Mouse (Mus musculus): ENCODE results near the gene Ptpn7. TPM values are rescaled to one million over a fixed set of nuclear protein-coding genes. Genes with fewer than 3 reads are reported as not detected.

Ptpn7 gene
- total RNA-seq, 2 experiments from 2014 or later, result 1.1 to 1.4 TPM

- DNase-seq (ENCODE audit: low spot score in 2 of 2), result no peak
Measured at GRCm38 (mm10) chr1:135156300-135156699, 23.8 kb downstream of the Ptpn7 start.

DNA sequence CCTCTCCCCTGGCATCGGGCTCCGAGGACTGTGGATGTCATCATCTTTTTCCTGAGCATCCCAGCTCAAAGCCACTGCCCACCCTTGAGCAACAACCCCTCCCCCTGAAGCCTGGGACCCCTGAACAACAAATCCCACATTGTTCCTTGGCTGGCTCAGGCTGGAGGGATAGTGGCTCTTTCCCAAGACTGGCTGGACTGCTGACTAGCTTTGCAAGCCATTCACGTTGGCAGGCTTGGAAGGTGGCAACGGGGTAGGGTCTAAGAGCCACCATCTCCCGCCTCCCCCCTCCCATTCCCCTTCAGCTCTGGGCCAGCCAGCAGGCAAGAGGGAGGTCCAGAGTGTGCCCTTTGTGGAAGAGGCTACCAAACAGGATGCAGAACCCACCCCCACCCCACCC lies 26.1 kb downstream of the Ptpn7 start:
- DNase-seq (ENCODE audit: low spot score in 2 of 2), result no peak

- no peak for DNase-seq (ENCODE audit: low spot score in 2 of 2)
Measured at GRCm38 (mm10) chr1:135159074-135159473, 26.6 kb downstream of the Ptpn7 start.

DNA sequence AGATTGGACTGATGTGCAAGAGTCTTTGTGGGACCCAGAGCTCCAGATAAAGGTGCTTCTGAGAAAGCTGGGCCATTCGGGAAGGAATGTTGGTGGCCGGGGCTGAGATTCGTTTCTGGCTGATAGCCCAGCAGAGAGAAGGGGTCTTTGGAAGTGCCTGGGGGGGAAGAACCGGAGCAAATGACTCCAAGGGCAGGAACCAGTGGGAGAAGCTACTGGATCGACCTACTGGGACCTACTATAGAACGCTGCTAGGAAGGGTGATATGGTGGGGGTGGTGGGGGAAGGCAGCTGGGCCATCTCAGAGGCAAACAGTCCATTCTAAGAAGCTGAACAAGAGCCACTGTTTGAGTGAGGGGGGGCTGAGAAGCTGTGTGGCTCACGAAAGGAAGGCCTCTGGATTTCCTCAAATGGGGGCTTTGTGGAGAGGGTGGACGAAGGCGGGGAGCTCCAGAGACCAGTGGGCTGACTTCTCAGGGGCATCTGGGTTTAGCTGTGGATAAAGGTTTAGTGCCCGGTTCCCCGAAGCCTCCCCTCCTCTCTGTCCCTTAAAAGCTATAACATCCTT lies 27.1 kb downstream of the Ptpn7 start:
- DNase-seq (ENCODE audit: low spot score in 2 of 2), result no peak

- DNase-seq (ENCODE audit: low spot score in 2 of 2), result no peak
Measured at GRCm38 (mm10) chr1:135160411-135161050, 28.0 kb downstream of the Ptpn7 start.

DNA sequence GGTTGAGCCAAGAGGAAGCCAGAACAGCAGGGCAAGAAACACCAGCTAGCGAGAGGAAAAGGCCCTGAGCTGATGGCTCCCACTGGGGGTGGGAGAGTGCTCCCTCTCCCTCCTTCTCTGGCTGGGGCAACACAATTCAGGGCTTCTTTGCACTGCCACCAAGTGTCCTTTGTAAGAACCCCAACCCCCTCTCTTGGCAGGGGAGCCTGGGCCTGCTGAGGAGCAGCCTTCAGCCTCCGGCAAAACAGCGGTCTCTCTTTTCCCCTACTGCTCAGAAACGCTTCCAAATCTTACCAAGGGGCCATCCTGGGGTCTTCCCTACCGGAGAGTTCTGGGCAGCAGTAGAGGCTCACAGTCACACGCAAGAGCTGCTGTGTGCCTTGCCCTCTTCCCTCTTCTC lies 30.2 kb downstream of the Ptpn7 start:
- no peak for DNase-seq (ENCODE audit: low spot score in 2 of 2)

DNA sequence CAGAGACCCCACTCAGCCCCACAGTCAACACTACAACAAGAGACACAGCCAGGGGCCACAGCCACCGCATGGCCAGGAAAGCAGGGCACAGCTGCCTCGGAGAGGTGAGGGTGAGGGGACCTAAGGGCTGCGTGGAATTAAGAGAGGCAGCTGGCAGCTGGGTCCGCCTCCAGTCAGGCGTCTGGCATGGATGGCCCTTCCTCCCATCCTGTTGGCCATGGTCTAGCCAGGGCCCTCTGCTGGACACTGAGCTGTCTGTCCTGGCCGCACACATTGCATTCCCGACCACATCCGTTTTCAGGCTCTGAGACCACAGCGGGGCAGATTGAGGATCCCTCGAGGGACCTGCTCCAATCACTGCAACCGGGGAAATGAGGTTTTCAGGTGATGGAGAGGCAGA lies 34.9 kb downstream of the Ptpn7 start, which contains the start of gene Gpr37l1:
Gene Gpr37l1, minus strand, starts transcription at position 247 of the 400 bp plus-strand sequence.
- DNase-seq (ENCODE audit: low spot score in 2 of 2), result no peak

DNA sequence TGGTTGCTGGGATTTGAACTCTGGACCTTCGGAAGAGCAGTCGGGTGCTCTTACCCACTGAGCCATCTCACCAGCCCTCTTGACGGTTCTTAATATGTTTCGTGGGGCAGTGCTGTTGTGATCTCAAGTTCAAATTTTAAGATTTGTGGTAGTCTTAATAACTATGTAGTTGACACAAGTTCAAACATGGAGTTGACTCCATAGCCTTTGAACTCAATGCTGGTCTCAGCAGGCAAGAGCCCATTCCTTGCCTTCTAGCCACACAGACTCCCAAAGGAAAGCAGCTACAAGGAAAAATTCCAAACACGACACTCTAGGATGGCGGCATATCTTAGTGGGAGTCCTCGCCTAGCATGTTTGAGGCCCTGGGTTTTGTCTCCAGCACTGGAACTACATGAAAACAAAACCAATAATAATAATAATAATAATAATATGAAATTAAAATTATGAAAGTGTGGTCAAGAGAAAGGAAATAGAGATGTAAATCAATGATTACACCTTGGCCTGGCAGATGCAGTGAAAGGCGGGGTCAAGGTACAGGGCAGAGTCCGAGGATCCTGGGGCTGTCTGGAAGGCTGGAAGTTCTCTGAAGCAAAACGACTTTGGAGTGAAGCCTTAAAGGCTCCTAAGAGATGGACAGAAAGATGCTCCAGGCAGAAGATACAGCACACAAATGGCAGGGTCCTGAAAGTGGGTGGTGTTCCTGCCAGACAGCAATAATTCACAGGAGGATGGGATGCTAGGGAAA lies 36.1 kb downstream of the Ptpn7 start:
- no peak for DNase-seq (ENCODE audit: low spot score in 2 of 2)

GRCm38 (mm10) chr1:135169556-135170224 lies 37.2 kb downstream of the Ptpn7 start:
- DNase-seq (ENCODE audit: low spot score in 2 of 2), result no peak

- no peak for DNase-seq (ENCODE audit: low spot score in 2 of 2)
Measured at GRCm38 (mm10) chr1:135170299-135170698, 37.8 kb downstream of the Ptpn7 start.

GRCm38 (mm10) chr1:135171202-135171601 lies 38.7 kb downstream of the Ptpn7 start:
- DNase-seq (ENCODE audit: low spot score in 2 of 2), result no peak

DNA sequence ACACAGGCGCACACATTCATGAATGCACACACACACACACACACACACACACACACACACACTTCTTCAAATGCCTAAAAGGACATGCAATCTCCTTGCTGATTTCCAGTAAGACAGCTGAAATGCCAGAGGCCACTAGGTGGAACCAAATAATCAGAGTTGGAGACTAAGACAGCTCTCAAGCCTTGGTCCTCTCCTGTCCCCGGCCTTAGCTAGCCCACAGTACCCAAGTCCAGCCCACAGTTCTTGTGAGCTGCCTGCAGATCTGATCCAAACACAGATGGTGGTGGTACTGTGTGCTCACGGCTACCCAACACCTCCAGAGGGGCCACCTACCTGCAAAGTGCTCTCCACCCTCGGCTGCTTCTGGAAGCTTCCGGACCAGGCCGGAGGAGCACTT lies 39.5 kb downstream of the Ptpn7 start:
- DNase-seq (ENCODE audit: low spot score in 2 of 2), result peak in 1 of 2 experiments; percentile 56

DNA sequence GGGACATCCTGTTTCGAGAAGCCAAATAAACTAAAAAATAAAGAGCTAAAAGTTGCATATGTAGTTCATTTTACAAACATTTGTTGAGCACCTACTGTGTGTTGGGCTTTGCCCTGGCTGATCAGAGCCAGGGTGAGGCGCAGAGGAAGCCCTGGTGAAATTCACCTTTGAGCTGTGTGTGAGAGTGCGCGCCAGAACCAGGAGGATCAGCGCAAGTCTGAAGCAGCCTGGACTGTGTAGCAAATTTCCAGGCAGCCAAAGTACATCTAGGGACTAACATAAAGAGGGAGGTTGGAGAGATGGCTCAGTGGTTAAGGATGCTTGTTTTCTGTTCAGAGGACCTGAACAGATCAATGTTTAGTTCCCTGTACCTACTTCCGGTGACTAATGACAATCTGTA lies 40.8 kb downstream of the Ptpn7 start:
- DNase-seq (ENCODE audit: low spot score in 2 of 2), result no peak

GRCm38 (mm10) chr1:135175176-135175575 lies 42.7 kb downstream of the Ptpn7 start:
- DNase-seq (ENCODE audit: low spot score in 2 of 2), result no peak

DNA sequence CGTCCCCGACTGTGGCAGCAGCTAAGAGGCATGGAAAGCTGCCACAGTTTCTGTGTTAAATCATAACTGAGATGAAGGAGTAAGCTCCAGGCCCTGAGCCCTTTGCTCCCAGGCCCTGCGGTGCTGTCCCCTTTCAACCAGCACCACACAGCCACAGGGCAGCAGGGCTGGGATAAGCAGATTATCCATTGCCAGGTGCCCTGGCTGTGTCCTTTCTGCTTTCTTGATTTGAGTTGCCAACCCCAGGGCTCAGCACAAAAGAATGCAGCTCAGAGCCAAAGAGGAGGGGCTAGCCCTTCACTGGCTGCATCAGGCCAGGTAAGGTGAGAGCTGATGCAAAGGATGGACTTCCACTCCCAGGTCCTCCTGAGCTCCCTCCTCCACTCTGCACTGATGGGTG lies 45.2 kb downstream of the Ptpn7 start:
- DNase-seq (ENCODE audit: low spot score in 2 of 2), result no peak

GRCm38 (mm10) chr1:135178863-135179262 lies 46.4 kb downstream of the Ptpn7 start:
- no peak for DNase-seq (ENCODE audit: low spot score in 2 of 2)

GRCm38 (mm10) chr1:135180830-135181229 lies 48.3 kb downstream of the Ptpn7 start:
- no peak for DNase-seq (ENCODE audit: low spot score in 2 of 2)

GRCm38 (mm10) chr1:135181275-135181674 lies 48.8 kb downstream of the Ptpn7 start:
- DNase-seq (ENCODE audit: low spot score in 2 of 2), result no peak

DNA sequence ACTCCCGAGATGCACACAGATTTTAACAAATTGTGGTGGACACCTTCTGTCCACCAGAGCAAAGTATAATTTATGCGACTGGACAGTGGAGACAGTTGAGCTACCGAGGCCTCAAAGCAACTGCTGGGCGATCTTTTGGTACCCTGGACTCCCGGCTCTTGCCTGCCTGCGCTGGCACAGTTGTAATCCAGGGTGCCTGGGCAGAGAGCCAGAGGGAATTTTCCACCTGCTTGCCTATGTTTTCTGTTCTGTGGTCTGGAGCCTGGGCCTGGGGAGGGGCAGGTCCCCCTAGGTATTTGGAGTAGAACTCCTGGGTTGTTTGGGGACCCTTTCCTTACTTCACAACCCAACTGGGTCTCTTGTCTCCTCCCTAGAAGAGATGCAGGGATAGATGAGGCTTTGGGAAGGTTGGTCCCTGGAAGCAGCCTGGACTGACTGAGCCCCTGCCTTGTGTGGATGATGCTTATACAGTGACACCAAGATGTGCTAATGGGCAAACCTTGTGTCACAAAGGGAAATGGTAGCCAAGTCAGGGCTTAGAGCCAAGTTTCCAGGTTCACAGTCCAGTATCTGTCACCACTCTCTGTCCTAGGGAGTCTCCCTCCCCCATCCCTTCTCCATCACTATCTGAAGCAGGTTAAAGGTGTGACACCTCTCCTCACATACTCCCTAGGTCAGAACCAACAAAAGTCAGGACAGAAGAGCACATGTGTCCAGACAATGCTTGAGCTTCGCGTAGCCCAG lies 49.6 kb downstream of the Ptpn7 start:
- DNase-seq (ENCODE audit: low spot score in 2 of 2), result no peak

- no peak for DNase-seq (ENCODE audit: low spot score in 2 of 2)
Measured at GRCm38 (mm10) chr1:135182975-135183374, 50.5 kb downstream of the Ptpn7 start.

DNA sequence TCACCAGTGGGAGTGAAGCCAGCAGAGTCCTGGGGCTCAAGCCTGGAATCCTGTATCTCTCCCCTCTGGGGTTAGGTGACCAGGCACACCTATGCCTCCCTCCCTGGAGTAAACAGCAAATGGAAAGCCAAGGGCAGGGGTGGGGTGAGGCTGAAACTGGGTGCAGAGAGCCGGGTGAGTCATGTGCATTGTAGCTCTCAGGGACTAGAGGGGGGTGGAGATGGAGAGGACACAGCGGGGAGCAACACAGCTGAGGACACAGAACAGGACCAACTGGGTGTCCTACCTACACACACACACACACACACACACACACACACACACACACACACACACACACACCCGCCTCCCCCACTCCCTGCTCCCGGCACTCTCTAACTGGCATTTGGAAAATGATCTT lies 50.9 kb downstream of the Ptpn7 start:
- no peak for DNase-seq (ENCODE audit: low spot score in 2 of 2)
